Mouse (Mus musculus): ENCODE results near the gene Csn2. TPM values are rescaled to one million over a fixed set of nuclear protein-coding genes. Genes with fewer than 3 reads are reported as not detected.

Csn2 gene
- polyA plus RNA-seq (2014; fragmentation: Illumina TruSeq; extraction: RNeasy Lipid Tissue Mini Kit (QIAGEN cat#74804); ENCODE audit: insufficient read depth, low read depth, low replicate concordance), result not detected

GRCm38 (mm10) chr5:87699530-87699929 is at the start of gene Csn2:
Gene Csn2 (minus strand): TSS chr5:87699630.

GRCm38 (mm10) chr5:87665908-87666307 is 33.5 kb downstream of the Csn2 start, which contains the start of gene Csn1s1:
Gene Csn1s1 (plus strand): TSS chr5:87666208.

Other genes with a start within 250 kb of the Csn2 start
- not detected for gene Ugt2a2, start 217.4 kb downstream of the Csn2 start, polyA plus RNA-seq (2014; fragmentation: Illumina TruSeq; extraction: RNeasy Lipid Tissue Mini Kit (QIAGEN cat#74804); ENCODE audit: insufficient read depth, low read depth, low replicate concordance)
- gene Gm43638, start 212.8 kb downstream of the Csn2 start, polyA plus RNA-seq (2014; fragmentation: Illumina TruSeq; extraction: RNeasy Lipid Tissue Mini Kit (QIAGEN cat#74804); ENCODE audit: insufficient read depth, low read depth, low replicate concordance), result not detected
- gene Ugt2a1, start 208.8 kb downstream of the Csn2 start, polyA plus RNA-seq (2014; fragmentation: Illumina TruSeq; extraction: RNeasy Lipid Tissue Mini Kit (QIAGEN cat#74804); ENCODE audit: insufficient read depth, low read depth, low replicate concordance), result not detected
- not detected for gene Sult1b1, start 161.4 kb downstream of the Csn2 start, polyA plus RNA-seq (2014; fragmentation: Illumina TruSeq; extraction: RNeasy Lipid Tissue Mini Kit (QIAGEN cat#74804); ENCODE audit: insufficient read depth, low read depth, low replicate concordance)
- 14.3 TPM for gene Sult1d1, start 130.6 kb downstream of the Csn2 start, polyA plus RNA-seq (2014; fragmentation: Illumina TruSeq; extraction: RNeasy Lipid Tissue Mini Kit (QIAGEN cat#74804); ENCODE audit: insufficient read depth, low read depth, low replicate concordance)
- gene Sult1e1, start 108.0 kb downstream of the Csn2 start, polyA plus RNA-seq (2014; fragmentation: Illumina TruSeq; extraction: RNeasy Lipid Tissue Mini Kit (QIAGEN cat#74804); ENCODE audit: insufficient read depth, low read depth, low replicate concordance), result not detected
- not detected for gene Csn1s1, start 33.4 kb downstream of the Csn2 start, polyA plus RNA-seq (2014; fragmentation: Illumina TruSeq; extraction: RNeasy Lipid Tissue Mini Kit (QIAGEN cat#74804); ENCODE audit: insufficient read depth, low read depth, low replicate concordance)
- not detected for gene Csn1s2a, start 74.9 kb upstream of the Csn2 start, polyA plus RNA-seq (2014; fragmentation: Illumina TruSeq; extraction: RNeasy Lipid Tissue Mini Kit (QIAGEN cat#74804); ENCODE audit: insufficient read depth, low read depth, low replicate concordance)
- gene Csn1s2b, start 108.5 kb upstream of the Csn2 start, polyA plus RNA-seq (2014; fragmentation: Illumina TruSeq; extraction: RNeasy Lipid Tissue Mini Kit (QIAGEN cat#74804); ENCODE audit: insufficient read depth, low read depth, low replicate concordance), result not detected
- gene Prr27, start 126.1 kb upstream of the Csn2 start, polyA plus RNA-seq (2014; fragmentation: Illumina TruSeq; extraction: RNeasy Lipid Tissue Mini Kit (QIAGEN cat#74804); ENCODE audit: insufficient read depth, low read depth, low replicate concordance), result not detected
- not detected for gene Odam, start 185.4 kb upstream of the Csn2 start, polyA plus RNA-seq (2014; fragmentation: Illumina TruSeq; extraction: RNeasy Lipid Tissue Mini Kit (QIAGEN cat#74804); ENCODE audit: insufficient read depth, low read depth, low replicate concordance)
- not detected for gene Csn3, start 225.9 kb upstream of the Csn2 start, polyA plus RNA-seq (2014; fragmentation: Illumina TruSeq; extraction: RNeasy Lipid Tissue Mini Kit (QIAGEN cat#74804); ENCODE audit: insufficient read depth, low read depth, low replicate concordance)

Measured in lung, adult 10 weeks (tissue).